Mouse (Mus musculus) kidney, adult 2 months (tissue): ENCODE data around the gene Ociad2. TPM values are rescaled to one million over a fixed set of nuclear protein-coding genes. Genes with fewer than 3 reads are reported as not detected.

ENCODE experiments used
- DNase-seq: peaks from one replicate; pipeline ENCODE4 v3.0.0; 2021
- H3K27ac ChIP-seq: fragments of 200-500 bp; 2 replicates; pipeline ENCODE4 v1.5.1; 2012; ENCODE audit warnings: low read depth, low read length, control low read depth, inconsistent platforms; ENCODE audit not compliant: insufficient read depth
- H3K27me3 ChIP-seq: fragments of 200-500 bp; replicated peaks from 2 replicates; pipeline ENCODE4 v1.6.1; 2012; ENCODE audit warnings: mild to moderate bottlenecking, moderate library complexity, low read length, inconsistent platforms; ENCODE audit not compliant: control insufficient read depth, insufficient read depth
- H3K36me3 ChIP-seq: fragments of 200-500 bp; 2 replicates; pipeline ENCODE4 v1.6.1; 2012; ENCODE audit warnings: mild to moderate bottlenecking, moderate library complexity, low read length, inconsistent platforms; ENCODE audit not compliant: control insufficient read depth, insufficient read depth
- H3K4me1 ChIP-seq: fragments of 200-500 bp; 2 replicates; pipeline ENCODE4 v1.6.1; 2011; ENCODE audit warnings: low read length; ENCODE audit not compliant: control insufficient read depth, insufficient read depth
- H3K4me3 ChIP-seq: fragments of 200-500 bp; 2 replicates; pipeline ENCODE4 v1.5.1; 2011; ENCODE audit warnings: mild to moderate bottlenecking, low read depth, low read length, control low read depth; ENCODE audit not compliant: insufficient read depth
- CTCF ChIP-seq: fragments of 200-500 bp; conservative IDR thresholded peaks from 2 replicates; pipeline ENCODE4 v1.5.1; 2011; ENCODE audit warnings: low read depth, mild to moderate bottlenecking, control low read depth, low read length, moderate library complexity, mixed read lengths; ENCODE audit not compliant: insufficient read depth, insufficient read length
- POLR2A ChIP-seq: fragments of 200-500 bp; IDR thresholded peaks from one replicate; pipeline ENCODE4 v1.6.1; 2011; ENCODE audit warnings: low read depth, low read length, control low read depth
- WGBS: fragments of 180-500 bp; shearing (Covaris S2); methylation state at CpG from one replicate; pipeline ENCODE4 v1.1.7; 2018; 5-methylcytosine and 5-hydroxymethylcytosine counted together
- polyA plus RNA-seq: library from polyadenylated mRNA; depleted of rRNA; stranded (reverse); fragments of >200 nt; gene quantifications from 2 replicates; pipeline ENCODE4 v1.2.3, GENCODE M21; 2012

The Ociad2 gene
- polyA plus RNA-seq, 1 experiment: 3.5 TPM

DNA sequence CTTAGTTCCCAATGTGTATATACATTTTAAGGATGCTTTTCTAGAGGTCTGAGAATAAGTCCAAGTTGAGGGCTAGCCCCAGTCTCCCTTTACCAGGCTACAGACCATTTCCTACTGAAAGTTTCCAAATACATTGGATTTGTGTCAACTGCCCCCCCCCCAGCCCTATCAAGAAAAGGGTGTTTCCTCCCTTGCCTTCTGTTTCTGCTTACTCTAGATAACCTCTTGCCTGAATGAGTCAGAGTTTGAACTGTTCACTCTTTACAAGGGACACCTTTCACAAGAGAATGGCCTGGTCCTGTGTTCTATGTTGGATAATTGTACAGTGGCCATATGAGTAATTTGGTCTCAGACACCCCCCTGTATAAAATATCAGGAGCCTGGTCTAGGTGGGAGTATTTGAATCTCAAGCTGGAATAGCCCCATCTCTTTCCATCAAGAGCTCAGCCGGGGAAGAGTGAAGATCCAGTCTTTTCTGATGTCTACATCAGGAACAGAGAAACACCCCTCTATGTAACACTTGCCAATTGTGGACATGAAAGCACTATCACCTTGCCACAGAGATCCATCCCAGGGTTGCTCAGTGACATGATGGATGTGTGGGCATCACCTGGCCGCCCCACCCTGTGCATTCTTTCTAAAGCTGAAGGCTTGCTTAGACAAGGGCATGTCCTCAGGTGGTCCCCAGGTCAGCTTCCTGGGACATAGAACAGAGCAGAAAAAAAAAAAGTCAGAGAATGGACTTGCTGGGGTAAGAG, 23.5 kb upstream of the Ociad2 start:
- Histone ChIP-seq H3K27ac (no peak overlapping the region), H3K4me3 (no peak overlapping the region), H3K36me3 (no peaks in the 10 kb centered on the region), H3K27me3 (no peaks in the 10 kb centered on the region), H3K4me1 (no peaks in the 10 kb centered on the region)
- no peak for TF ChIP-seq CTCF
- 98% methylated on average over 2 of the region's 2 CpGs for WGBS
- DNase-seq: no peak

DNA sequence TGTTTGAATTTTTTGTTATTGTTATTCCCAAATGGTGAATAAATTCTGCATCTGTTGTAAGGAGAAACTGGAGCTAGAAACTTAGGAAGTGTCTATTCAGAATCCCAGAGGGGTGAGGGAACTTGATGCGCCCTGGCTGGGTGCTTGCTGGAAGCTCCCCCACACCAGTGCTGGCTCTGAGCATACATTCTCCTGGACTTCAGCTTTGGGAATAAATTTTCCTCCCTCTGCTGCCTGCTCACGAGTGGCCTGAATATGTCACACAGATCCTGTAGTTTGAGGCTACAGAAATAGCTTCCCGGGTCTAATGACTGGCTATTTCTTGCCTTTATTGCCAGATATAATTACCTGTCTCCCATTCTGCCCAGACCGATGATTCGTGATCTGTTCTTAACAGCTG, 22.0 kb upstream of the Ociad2 start:
- Histone ChIP-seq H3K4me3 (no peak overlapping the region), H3K36me3 (no peaks in the 10 kb centered on the region), H3K4me1 (no peaks in the 10 kb centered on the region), H3K27me3 (no peaks in the 10 kb centered on the region), H3K27ac (no peak overlapping the region)
- 48% methylated on average over 5 of the region's 5 CpGs for WGBS
- TF ChIP-seq POLR2A: no peak
- no peak for TF ChIP-seq CTCF
- no peak for DNase-seq

DNA sequence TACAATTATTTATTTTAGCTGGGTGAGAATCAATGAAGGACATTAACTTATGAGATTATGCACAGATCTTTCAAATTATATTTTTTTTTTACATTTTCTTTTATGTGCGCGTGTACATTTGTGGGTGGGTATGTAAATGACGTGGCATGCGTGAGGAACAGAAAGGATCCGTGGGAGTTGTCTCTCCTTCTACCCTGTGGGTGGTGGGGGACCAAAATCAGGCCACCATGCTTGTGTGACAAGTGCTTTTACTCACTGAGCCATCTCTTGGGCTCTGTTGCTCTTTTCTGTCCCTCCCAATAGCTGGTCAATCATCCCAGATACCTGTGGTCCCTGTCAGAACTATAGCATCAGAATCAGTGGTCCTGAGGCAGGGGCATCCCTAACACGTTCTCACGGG, 21.5 kb upstream of the Ociad2 start:
- no peak for DNase-seq
- H3K36me3 ChIP-seq: no peaks in the 10 kb centered on the region
- WGBS: 72% methylated on average over 7 of the region's 7 CpGs
- TF ChIP-seq CTCF: no peak
- no peak for TF ChIP-seq POLR2A
- H3K4me3 ChIP-seq: no peak overlapping the region
- no peaks in the 10 kb centered on the region for H3K27me3 ChIP-seq
- H3K27ac ChIP-seq: no peak overlapping the region
- H3K4me1 ChIP-seq: no peaks in the 10 kb centered on the region

DNA sequence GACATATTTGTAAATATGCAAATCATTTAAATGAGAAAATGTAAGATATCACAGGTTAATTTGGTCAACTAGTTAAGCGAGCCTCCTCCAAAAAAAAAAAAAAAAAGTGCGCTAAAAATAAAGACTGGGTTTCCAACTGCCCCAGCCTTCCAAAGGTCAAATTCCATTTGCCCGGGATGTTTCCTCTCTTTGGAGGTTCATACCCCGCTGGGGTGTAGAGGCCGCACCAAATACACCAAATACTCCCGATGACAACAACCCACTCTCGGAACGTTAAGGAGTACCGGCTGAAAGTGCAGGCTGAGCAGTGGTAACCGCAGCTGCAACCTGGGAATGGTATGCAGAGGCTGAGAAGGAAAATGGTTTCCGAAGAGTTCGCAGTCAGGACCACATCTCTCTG, 19.4 kb upstream of the Ociad2 start:
- 33% methylated on average over 12 of the region's 12 CpGs for WGBS
- DNase-seq: peak; percentile 30
- TF ChIP-seq POLR2A (no peak), CTCF (no peak)
- Histone ChIP-seq H3K27me3 (no peaks in the 10 kb centered on the region), H3K27ac (no peak overlapping the region), H3K4me3 (no peak overlapping the region), H3K36me3 (no peaks in the 10 kb centered on the region), H3K4me1 (no peaks in the 10 kb centered on the region)

DNA sequence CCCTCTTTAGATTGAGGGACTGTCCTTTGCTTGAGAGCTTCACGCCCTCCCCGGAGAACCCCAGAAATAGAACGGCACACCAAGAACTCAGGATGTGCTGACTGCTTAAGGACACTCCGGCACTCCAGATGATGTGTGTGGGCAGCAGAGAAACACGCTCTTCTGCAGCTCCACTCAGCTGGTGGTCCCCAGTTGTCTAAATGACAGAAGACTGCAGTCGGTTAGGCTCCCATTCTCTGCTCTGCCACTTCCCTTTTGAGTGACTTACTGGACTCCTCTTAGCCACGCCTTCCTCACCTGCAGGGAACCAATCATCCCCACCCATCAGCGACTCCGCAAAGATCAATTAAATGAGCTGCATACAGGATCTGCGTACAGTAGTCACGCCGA, 18.9 kb upstream of the Ociad2 start:
- H3K4me3 ChIP-seq: no peak overlapping the region
- DNase-seq: no peak
- 44% methylated on average over 12 of the region's 12 CpGs for WGBS

DNA sequence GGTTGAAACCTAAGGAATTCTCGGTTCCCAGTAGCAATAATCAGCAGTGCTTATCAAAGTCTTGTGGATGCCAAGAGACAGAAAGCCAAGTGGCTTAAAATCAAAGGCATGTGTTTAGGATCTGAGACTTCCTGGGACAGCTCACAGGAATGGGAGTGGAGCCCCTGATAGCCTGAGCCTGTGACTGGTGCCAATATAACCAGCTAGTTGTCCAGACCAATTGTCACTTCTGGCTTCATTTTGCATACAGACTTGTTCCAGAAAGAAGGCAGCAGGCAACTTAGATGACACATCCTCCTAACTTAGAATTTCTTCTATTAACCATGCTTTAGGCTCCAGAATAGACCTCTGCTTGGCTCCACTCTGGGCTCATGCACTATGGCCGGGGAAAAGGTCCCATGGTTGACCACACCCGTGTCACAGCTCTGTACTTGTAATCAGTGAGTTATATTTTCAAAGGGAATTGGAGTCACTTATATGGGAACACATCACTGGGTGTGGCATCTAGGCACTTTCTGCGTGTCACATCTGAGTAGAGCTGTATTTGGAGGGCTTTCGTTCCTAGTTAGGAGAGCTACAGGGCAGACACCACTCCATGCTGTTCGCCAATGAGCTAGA, 18.4 kb upstream of the Ociad2 start:
- H3K4me1 ChIP-seq: no peaks in the 10 kb centered on the region
- no peaks in the 10 kb centered on the region for H3K27me3 ChIP-seq
- H3K36me3 ChIP-seq: no peaks in the 10 kb centered on the region
- WGBS: 70% methylated on average over 6 of the region's 6 CpGs
- H3K27ac ChIP-seq: no peak overlapping the region
- no peak for DNase-seq
- TF ChIP-seq POLR2A (no peak), CTCF (no peak)
- no peak overlapping the region for H3K4me3 ChIP-seq

More for the DNA sequence above, 18.9 kb upstream of the Ociad2 start:
- Histone ChIP-seq H3K27ac (no peak overlapping the region), H3K36me3 (no peaks in the 10 kb centered on the region), H3K27me3 (no peaks in the 10 kb centered on the region), H3K4me1 (no peaks in the 10 kb centered on the region)
- TF ChIP-seq CTCF (no peak), POLR2A (no peak)

DNA sequence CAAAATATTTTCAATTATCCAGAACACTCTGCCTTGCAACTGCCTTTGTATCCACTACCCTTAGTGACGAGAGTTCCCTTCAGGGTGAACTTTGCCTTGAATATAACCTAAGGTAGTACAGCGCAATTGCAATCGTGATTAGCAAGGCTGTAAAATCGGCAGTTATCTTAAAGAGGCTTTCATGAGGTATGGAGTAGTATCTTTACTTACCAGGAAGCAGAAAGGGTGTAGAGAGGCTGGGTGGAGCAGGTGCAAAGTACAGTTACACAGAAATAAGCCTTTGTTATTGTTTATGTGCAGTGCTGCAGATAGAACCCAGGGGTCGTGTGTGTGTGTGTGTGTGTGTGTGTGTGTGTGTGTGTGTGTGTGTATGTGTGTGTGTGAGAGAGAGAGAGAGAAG, 14.6 kb upstream of the Ociad2 start:
- H3K27ac ChIP-seq: no peak overlapping the region
- no peak overlapping the region for H3K4me3 ChIP-seq
- 68% methylated on average over 5 of the region's 5 CpGs for whole genome bisulfite sequencing
- no peaks in the 10 kb centered on the region for H3K36me3 ChIP-seq
- TF ChIP-seq CTCF: no peak
- no peak for TF ChIP-seq POLR2A
- DNase-seq: no peak
- no peaks in the 10 kb centered on the region for H3K27me3 ChIP-seq
- H3K4me1 ChIP-seq: no peaks in the 10 kb centered on the region

DNA sequence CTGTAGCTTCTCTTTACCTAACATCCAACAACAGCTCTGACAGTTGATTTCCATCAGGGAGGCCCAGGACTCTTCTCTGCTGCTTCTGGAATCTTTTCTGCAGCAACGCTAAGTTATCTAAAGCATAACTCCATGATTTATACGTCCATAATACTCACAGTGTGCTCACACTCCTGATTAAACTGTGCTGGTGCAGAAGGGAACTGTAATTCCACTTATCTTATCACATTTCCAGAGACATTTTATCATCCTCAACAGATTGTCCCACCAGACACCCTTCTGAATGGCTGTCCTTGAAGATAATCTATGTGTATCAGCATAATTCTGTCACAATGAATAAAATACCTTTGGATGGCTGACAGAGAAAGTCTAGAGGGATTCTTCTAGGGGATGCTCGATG, 13.2 kb upstream of the Ociad2 start:
- WGBS: 77% methylated on average over 3 of the region's 3 CpGs

More for the DNA sequence above, 13.2 kb upstream of the Ociad2 start:
- H3K27me3 ChIP-seq: no peaks in the 10 kb centered on the region
- H3K4me3 ChIP-seq: no peak overlapping the region
- TF ChIP-seq POLR2A (no peak), CTCF (no peak)
- H3K36me3 ChIP-seq: no peaks in the 10 kb centered on the region
- no peak overlapping the region for H3K27ac ChIP-seq
- no peak for DNase-seq
- no peaks in the 10 kb centered on the region for H3K4me1 ChIP-seq
